Mouse (Mus musculus) adipose tissue, adult 10 weeks (tissue): ENCODE results near the gene Gm45783. TPM values are rescaled to one million over a fixed set of nuclear protein-coding genes. Genes with fewer than 3 reads are reported as not detected.

ENCODE experiments used
- polyA plus RNA-seq: library from polyadenylated mRNA; stranded (reverse); fragments of 350-450 nt; fragmentation: Illumina TruSeq; extraction: RNeasy Lipid Tissue Mini Kit (QIAGEN cat#74804); gene quantifications from one replicate; pipeline ENCODE4 v1.2.3, GENCODE M21; 2014; ENCODE audit warnings: low read depth, low replicate concordance

The Gm45783 gene
- not detected for polyA plus RNA-seq

GRCm38 (mm10) chr7:7374431-7374830 is at the start of gene Gm45783:
Gene Gm45783 (minus strand): TSS chr7:7374573.

GRCm38 (mm10) chr7:7399603-7400002 is 25.2 kb upstream of the Gm45783 start, which contains the start of gene Vmn2r31:
Gene Vmn2r31 (minus strand): TSS chr7:7399703.

DNA sequence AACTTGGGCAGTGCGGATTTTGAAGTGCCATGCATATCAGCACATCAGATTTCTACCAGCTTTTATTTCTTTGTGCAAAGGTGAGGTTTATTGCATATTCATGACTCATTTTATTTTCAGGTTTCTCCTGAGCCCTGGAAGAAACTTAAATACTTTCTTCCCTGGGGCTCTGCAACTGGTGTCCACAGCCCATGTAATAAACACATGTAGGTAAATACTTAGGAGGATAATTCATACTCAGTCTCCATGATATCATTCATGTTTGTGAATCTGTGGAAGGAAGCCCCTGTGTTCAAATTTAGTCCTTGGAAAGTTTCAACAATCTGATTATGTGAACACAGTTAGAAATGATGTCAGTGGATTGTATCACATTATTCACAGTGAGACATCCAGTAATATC is 36.9 kb downstream of the Gm45783 start, which contains the start of gene Vmn2r30:
Vmn2r30 (minus strand) TSS at position 101 of the 400 bp plus-strand sequence.

Other genes with a start within 250 kb of the Gm45783 start
- 0.66 TPM for gene Zfp773, start 237.8 kb downstream of the Gm45783 start, polyA plus RNA-seq
- 1.5 TPM for gene Zfp418, start 203.2 kb downstream of the Gm45783 start, polyA plus RNA-seq
- gene Zfp772, start 164.6 kb downstream of the Gm45783 start, polyA plus RNA-seq = 4.2 TPM
- gene Vmn2r29, start 127.2 kb downstream of the Gm45783 start, polyA plus RNA-seq = 1.7 TPM
- 2.3 TPM for gene Gm45844, start 96.3 kb downstream of the Gm45783 start, polyA plus RNA-seq
- gene Clcn4, start 73.7 kb downstream of the Gm45783 start, polyA plus RNA-seq = 41.3 TPM
- not detected for gene Vmn2r30, start 37.0 kb downstream of the Gm45783 start, polyA plus RNA-seq
- gene Vmn2r31, start 25.1 kb upstream of the Gm45783 start, polyA plus RNA-seq = not detected
- not detected for gene Vmn2r32, start 105.4 kb upstream of the Gm45783 start, polyA plus RNA-seq
- not detected for gene Vmn2r33, start 192.2 kb upstream of the Gm45783 start, polyA plus RNA-seq